Mouse (Mus musculus): ENCODE data around the gene Cenpf. TPM values are rescaled to one million over a fixed set of nuclear protein-coding genes. Genes with fewer than 3 reads are reported as not detected.

Gene Cenpf
- total and polyA plus RNA-seq, 3 experiments = 16.5 to 28.2 (median 21.5) TPM

GRCm38 (mm10) chr1:189679555-189679954 lies 8.3 kb downstream of the Cenpf start:
- no peaks in the 10 kb centered on the region for H3K27me3 ChIP-seq (replicated peaks)
- H3K9ac ChIP-seq (ENCODE audit: insufficient read depth, low read depth) = no peak overlapping the region
- no peak overlapping the region for H3K4me3 ChIP-seq (replicated peaks in 1 of 3; ENCODE audit: low read depth in 2 of 3, low read length in 2 of 3, poor library complexity in 1 of 3)
- H3K27ac ChIP-seq (ENCODE audit: insufficient read depth, low read depth) = no peak overlapping the region
- no peaks in the 10 kb centered on the region; the same call in 1 of the 2 replicates for H3K79me2 ChIP-seq (replicated peaks; ENCODE audit: control insufficient read depth, extremely low read depth, insufficient read depth, poor library complexity, severe bottlenecking)
- peaks cover 35 to 88% of the 10 kb centered on the region in 2 experiments for H3K36me3 ChIP-seq (replicated peaks in 1 of 2; ENCODE audit: control insufficient read depth in 1 of 2, insufficient read depth in 1 of 2, low read length in 1 of 2)
- no peaks in the 10 kb centered on the region for H3K9me3 ChIP-seq (replicated peaks; ENCODE audit: low read length)
- in situ Hi-C loops (cut with MboI; ENCODE audit: low pct_ligation_motif_present, low pct_unique_long_range_greater_than_20kb, low sequenced_read_pairs) = no loop called here
- TF ChIP-seq RCOR1 (conservative IDR thresholded peaks at IDR 0.05; ENCODE audit: low read depth, low read length) = no peak
- TF ChIP-seq UBTF (IDR thresholded peaks at IDR 0.05; ENCODE audit: low read depth, low read length) = no peak
- DNase-seq (ENCODE audit: extremely low read depth) = no peak
- no peaks in the 10 kb centered on the region for H3K4me1 ChIP-seq (ENCODE audit: control insufficient read depth in 1 of 2, insufficient read depth in 2 of 2)
- no peak overlapping the region for H3K4me2 ChIP-seq (ENCODE audit: insufficient read depth, low read depth, poor library complexity, severe bottlenecking)
- dilution Hi-C loops (cut with MboI; ENCODE audit: extremely low pct_ligation_motif_present, extremely low pct_unique_long_range_greater_than_20kb, low sequenced_read_pairs) = no loop called here

- dilution Hi-C loops (cut with MboI; ENCODE audit: extremely low pct_ligation_motif_present, extremely low pct_unique_long_range_greater_than_20kb, low sequenced_read_pairs) = no loop called here
- H3K36me3 ChIP-seq (replicated peaks in 1 of 2; ENCODE audit: control insufficient read depth in 1 of 2, insufficient read depth in 1 of 2, low read length in 1 of 2) = peaks cover 37 to 88% of the 10 kb centered on the region in 2 experiments
Observed at GRCm38 (mm10) chr1:189675953-189676352, 11.9 kb downstream of the Cenpf start.

GRCm38 (mm10) chr1:189675421-189675820 lies 12.5 kb downstream of the Cenpf start:
- DNase-seq (ENCODE audit: extremely low read depth) = no peak
- Histone ChIP-seq H3K4me2 (ENCODE audit: insufficient read depth, low read depth, poor library complexity, severe bottlenecking) (no peak overlapping the region), H3K36me3 (replicated peaks in 1 of 2; ENCODE audit: control insufficient read depth in 1 of 2, insufficient read depth in 1 of 2, low read length in 1 of 2) (peaks cover 34 to 87% of the 10 kb centered on the region in 2 experiments), H3K4me1 (ENCODE audit: control insufficient read depth in 1 of 2, insufficient read depth in 2 of 2) (no peaks in the 10 kb centered on the region), H3K4me3 (replicated peaks in 1 of 3; ENCODE audit: low read depth in 2 of 3, low read length in 2 of 3, poor library complexity in 1 of 3) (no peak overlapping the region), H3K9me3 (replicated peaks; ENCODE audit: low read length) (no peaks in the 10 kb centered on the region), H3K27me3 (replicated peaks) (no peaks in the 10 kb centered on the region), H3K27ac (ENCODE audit: insufficient read depth, low read depth) (no peak overlapping the region), H3K9ac (ENCODE audit: insufficient read depth, low read depth) (no peak overlapping the region), H3K79me2 (replicated peaks; ENCODE audit: control insufficient read depth, extremely low read depth, insufficient read depth, poor library complexity, severe bottlenecking) (no peaks in the 10 kb centered on the region; the same call in 1 of the 2 replicates)
- in situ Hi-C loops (cut with MboI; ENCODE audit: low pct_ligation_motif_present, low pct_unique_long_range_greater_than_20kb, low sequenced_read_pairs) = no loop called here
- dilution Hi-C loops (cut with MboI; ENCODE audit: extremely low pct_ligation_motif_present, extremely low pct_unique_long_range_greater_than_20kb, low sequenced_read_pairs) = no loop called here
- TF ChIP-seq RAD21 (IDR thresholded peaks at IDR 0.05; ENCODE audit: low read depth, low read length) (peak; percentile 22), GABPA (IDR thresholded peaks at IDR 0.05; ENCODE audit: insufficient replicate concordance, low read depth, low read length) (no peak), CTCF (conservative IDR thresholded peaks at IDR 0.05 in 1 of 2, IDR thresholded peaks at IDR 0.05 in 1 of 2; ENCODE audit: low read depth in 2 of 2, low read length in 2 of 2) (peak; percentile 22 to 56; a peak in 3 of 4 replicates)

More at GRCm38 (mm10) chr1:189675953-189676352, 11.9 kb downstream of the Cenpf start:
- in situ Hi-C loops (cut with MboI; ENCODE audit: low pct_ligation_motif_present, low pct_unique_long_range_greater_than_20kb, low sequenced_read_pairs) = no loop called here
- no peak overlapping the region for H3K4me2 ChIP-seq (ENCODE audit: insufficient read depth, low read depth, poor library complexity, severe bottlenecking)
- H3K4me3 ChIP-seq (replicated peaks in 1 of 3; ENCODE audit: low read depth in 2 of 3, low read length in 2 of 3, poor library complexity in 1 of 3) = no peak overlapping the region
- no peak overlapping the region for H3K27ac ChIP-seq (ENCODE audit: insufficient read depth, low read depth)
- peak; percentile 88 for TF ChIP-seq MAFK (IDR thresholded peaks at IDR 0.05; ENCODE audit: insufficient replicate concordance, low read length)
- no peak for TF ChIP-seq ZKSCAN1 (IDR thresholded peaks at IDR 0.05; ENCODE audit: borderline replicate concordance, low read depth, low read length)
- no peak for TF ChIP-seq USF1 (IDR thresholded peaks at IDR 0.05; ENCODE audit: low read depth, low read length)
- H3K79me2 ChIP-seq (replicated peaks; ENCODE audit: control insufficient read depth, extremely low read depth, insufficient read depth, poor library complexity, severe bottlenecking) = no peaks in the 10 kb centered on the region; the same call in 1 of the 2 replicates
- no peaks in the 10 kb centered on the region for H3K27me3 ChIP-seq (replicated peaks)
- DNase-seq (ENCODE audit: extremely low read depth) = no peak
- H3K9me3 ChIP-seq (replicated peaks; ENCODE audit: low read length) = no peaks in the 10 kb centered on the region
- H3K4me1 ChIP-seq (ENCODE audit: control insufficient read depth in 1 of 2, insufficient read depth in 2 of 2) = no peaks in the 10 kb centered on the region
- no peak overlapping the region for H3K9ac ChIP-seq (ENCODE audit: insufficient read depth, low read depth)

All from CH12.LX (cell line).